Mouse (Mus musculus) E14TG2a.4 (cell line): Measurements from ENCODE around the gene Arnt2.

Source experiments
- CTCF ChIP-seq: conservative IDR thresholded peaks from 2 replicates; pipeline ENCODE4 v1.5.1; 2014; ENCODE audit warnings: low read length
- NANOG ChIP-seq: IDR thresholded peaks from 2 replicates; pipeline ENCODE4 v1.6.1; 2014; ENCODE audit warnings: borderline replicate concordance, low read length, mixed read lengths
- POU5F1 ChIP-seq: IDR thresholded peaks from 2 replicates; pipeline ENCODE4 v1.6.1; 2014; ENCODE audit warnings: low read length, borderline replicate concordance

GRCm38 (mm10) chr7:84341001-84341400 lies 69.0 kb downstream of the Arnt2 start:
- TF ChIP-seq CTCF (no peak), NANOG (no peak), POU5F1 (no peak)
